Mouse (Mus musculus) liver, embryonic 13.5 days (tissue): ENCODE data around the gene Isca1. TPM values are rescaled to one million over a fixed set of nuclear protein-coding genes. Genes with fewer than 3 reads are reported as not detected.
"Not testable (repeated sequence)": the region's sequence is repeated elsewhere in the genome, so short reads cannot be mapped to it uniquely, and the experiment has no call there.

Experiments
- ATAC-seq: fragments of 200-750 bp; cut with Nextera tagmentation; 2 replicates; pipeline ENCODE4 v1.8.0; 2017; ENCODE audit warnings: low read depth, mild to moderate bottlenecking, moderate number of reproducible peaks, moderate library complexity
- DNase-seq: peaks from one replicate; pipeline ENCODE4 v3.0.0; 2022
- H3K27ac ChIP-seq: fragments of 300-500 bp; sonication (generic); 2 replicates; pipeline ENCODE4 v1.5.1; 2015; ENCODE audit warnings: moderate library complexity, mild to moderate bottlenecking, inconsistent platforms
- H3K27me3 ChIP-seq: fragments of 300-500 bp; sonication (generic); 2 replicates; pipeline ENCODE4 v1.6.1; 2015; ENCODE audit warnings: mild to moderate bottlenecking, inconsistent platforms
- H3K36me3 ChIP-seq: fragments of 300-500 bp; sonication (generic); 2 replicates; pipeline ENCODE4 v1.6.1; 2015; ENCODE audit warnings: mild to moderate bottlenecking, inconsistent platforms
- H3K4me1 ChIP-seq: fragments of 300-500 bp; sonication (generic); replicated peaks from 2 replicates; pipeline ENCODE4 v1.6.1; 2015; ENCODE audit warnings: inconsistent platforms
- H3K4me2 ChIP-seq: fragments of 300-500 bp; sonication (generic); 2 replicates; pipeline ENCODE4 v1.6.1; 2015; ENCODE audit warnings: inconsistent platforms, mild to moderate bottlenecking, moderate library complexity
- H3K4me3 ChIP-seq: fragments of 300-500 bp; sonication (generic); replicated peaks from 2 replicates; pipeline ENCODE4 v1.5.1; 2015; ENCODE audit warnings: mild to moderate bottlenecking, inconsistent platforms
- H3K9ac ChIP-seq: fragments of 300-500 bp; sonication (generic); 2 replicates; pipeline ENCODE4 v1.6.1; 2015; ENCODE audit warnings: mild to moderate bottlenecking, inconsistent platforms
- H3K9me3 ChIP-seq: fragments of 300-500 bp; sonication (generic); replicated peaks from 2 replicates; pipeline ENCODE4 v1.6.1; 2016; ENCODE audit warnings: inconsistent platforms
- WGBS: fragments of 180-500 bp; shearing (Covaris S2); methylation state at CpG from one replicate; pipeline ENCODE4 v1.1.7; 2015; ENCODE audit not compliant: insufficient replicate concordance; 5-methylcytosine and 5-hydroxymethylcytosine counted together
- polyA plus RNA-seq: library from polyadenylated mRNA; unstranded; fragments of >200 nt; fragmentation: Nextera tagmentation; extraction: Ambion mirVana; gene quantifications from 2 replicates; pipeline ENCODE4 v1.2.1, GENCODE M21; 2015

Isca1 gene
- polyA plus RNA-seq, 1 experiment from 2014 or later = 218 TPM

- 91% methylated on average over 1 of the region's 1 CpGs for WGBS
- H3K9ac ChIP-seq, H3K4me3 ChIP-seq, H3K27ac ChIP-seq, ATAC-seq, H3K9me3 ChIP-seq, DNase-seq, H3K4me1 ChIP-seq, H3K4me2 ChIP-seq, H3K27me3 ChIP-seq: not testable (repeated sequence)
- H3K36me3 ChIP-seq = peaks cover 100% of the 10 kb centered on the region
These were observed 10.2 kb upstream of the Isca1 start for GRCm38 (mm10) chr13:59779744-59780264.

DNA sequence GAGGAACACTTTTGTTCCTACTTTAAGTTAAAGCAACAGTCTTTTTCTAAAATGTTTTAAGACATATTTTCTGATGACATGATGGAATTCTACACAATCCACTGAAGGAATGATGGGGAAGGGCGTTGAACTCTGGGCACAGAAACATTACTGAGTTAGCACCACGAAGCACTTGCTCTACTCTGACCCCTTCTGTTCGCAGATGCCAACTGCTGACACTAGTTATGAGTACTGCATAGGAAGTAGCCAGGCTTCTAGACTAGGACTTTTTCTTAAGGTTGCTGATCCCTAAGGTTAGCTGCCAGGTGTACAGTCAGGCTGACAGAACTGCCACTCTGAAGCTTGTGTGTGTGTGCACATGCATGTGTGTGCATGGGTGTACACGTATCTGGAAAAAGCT lies 9.6 kb upstream of the Isca1 start:
- Histone ChIP-seq H3K9me3 (no peaks in the 10 kb centered on the region), H3K36me3 (peaks cover 98% of the 10 kb centered on the region), H3K4me1 (peaks cover under 1% of the 10 kb centered on the region; the same call in 1 of the 2 replicates), H3K9ac (no peak overlapping the region), H3K27me3 (no peaks in the 10 kb centered on the region), H3K27ac (peak overlapping the region; percentile 30; the same call in 1 of the 2 replicates), H3K4me3 (no peak overlapping the region), H3K4me2 (no peak overlapping the region)
- ATAC-seq (peak; percentile 47; the same call in 1 of the 2 replicates), DNase-seq (no peak)
- WGBS = 85% methylated on average over 4 of the region's 4 CpGs

- DNase-seq (no peak), ATAC-seq (no peak)
- H3K4me1 ChIP-seq = peaks cover 38% of the 10 kb centered on the region
- 0 out of 2 replicates have a peak overlapping the region, but pooled peaks have one; percentile 11 for H3K27ac ChIP-seq
- H3K4me3 ChIP-seq = no peak overlapping the region
- peaks cover 81% of the 10 kb centered on the region for H3K36me3 ChIP-seq
- H3K4me2 ChIP-seq = no peak overlapping the region
- H3K27me3 ChIP-seq = no peaks in the 10 kb centered on the region
- no peak overlapping the region for H3K9ac ChIP-seq
- 81% methylated on average over 3 of the region's 3 CpGs for WGBS
- H3K9me3 ChIP-seq = no peaks in the 10 kb centered on the region
These were observed 5.6 kb upstream of the Isca1 start for GRCm38 (mm10) chr13:59775168-59775567.

GRCm38 (mm10) chr13:59771257-59771656 lies 1.6 kb upstream of the Isca1 start:
- Histone ChIP-seq H3K36me3 (peaks cover 57% of the 10 kb centered on the region), H3K4me1 (peaks cover 62% of the 10 kb centered on the region), H3K27ac (peak overlapping the region; percentile 100), H3K4me3 (peak overlapping the region; percentile 92), H3K4me2 (peak overlapping the region; percentile 88), H3K9me3 (no peaks in the 10 kb centered on the region), H3K27me3 (no peaks in the 10 kb centered on the region), H3K9ac (peak overlapping the region; percentile 86)
- ATAC-seq = peak; percentile 57
- peak; percentile 78 for DNase-seq
- 8% methylated on average over 9 of the region's 9 CpGs for WGBS

DNA sequence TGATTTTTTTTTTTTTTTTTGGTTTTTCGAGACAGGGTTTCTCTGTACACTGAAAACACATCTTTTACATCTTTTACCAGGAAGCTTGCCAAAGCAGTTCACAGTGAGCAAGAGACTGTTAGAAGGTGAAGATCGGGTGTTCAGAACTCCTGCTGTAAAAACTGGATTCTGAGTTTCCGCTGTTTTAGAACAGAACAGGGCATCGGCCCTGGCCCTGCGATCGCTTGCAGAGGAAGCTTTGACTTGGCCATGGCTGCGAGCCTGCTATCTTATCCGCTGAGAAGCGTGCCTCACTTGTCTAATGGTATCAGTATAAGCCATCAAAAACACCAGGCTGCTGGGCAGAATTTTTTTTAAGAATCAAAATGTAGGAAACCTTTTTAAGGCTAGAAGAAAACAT lies 1.2 kb upstream of the Isca1 start:
- H3K9me3 ChIP-seq = no peaks in the 10 kb centered on the region
- peak; percentile 32 for ATAC-seq
- H3K4me1 ChIP-seq = peaks cover 66% of the 10 kb centered on the region

GRCm38 (mm10) chr13:59770164-59770562 lies 553 bp upstream of the Isca1 start:
- Histone ChIP-seq H3K27me3 (no peaks in the 10 kb centered on the region), H3K9ac (peak overlapping the region; percentile 86), H3K27ac (peak overlapping the region; percentile 100), H3K4me2 (peak overlapping the region; percentile 88), H3K4me3 (peak overlapping the region; percentile 92), H3K9me3 (no peaks in the 10 kb centered on the region), H3K4me1 (peaks cover 72% of the 10 kb centered on the region), H3K36me3 (peaks cover 55% of the 10 kb centered on the region)
- WGBS = under 1% methylated on average over 28 of the region's 28 CpGs
- DNase-seq (peak; percentile 97), ATAC-seq (peak; percentile 80)

More for the DNA sequence above, 1.2 kb upstream of the Isca1 start:
- 13% methylated on average over 9 of the region's 9 CpGs for WGBS
- Histone ChIP-seq H3K27me3 (no peaks in the 10 kb centered on the region), H3K9ac (peak overlapping the region; percentile 86), H3K36me3 (peaks cover 57% of the 10 kb centered on the region), H3K4me3 (peak overlapping the region; percentile 92), H3K27ac (peak overlapping the region; percentile 100), H3K4me2 (peak overlapping the region; percentile 88)
- peak; percentile 59 for DNase-seq

DNA sequence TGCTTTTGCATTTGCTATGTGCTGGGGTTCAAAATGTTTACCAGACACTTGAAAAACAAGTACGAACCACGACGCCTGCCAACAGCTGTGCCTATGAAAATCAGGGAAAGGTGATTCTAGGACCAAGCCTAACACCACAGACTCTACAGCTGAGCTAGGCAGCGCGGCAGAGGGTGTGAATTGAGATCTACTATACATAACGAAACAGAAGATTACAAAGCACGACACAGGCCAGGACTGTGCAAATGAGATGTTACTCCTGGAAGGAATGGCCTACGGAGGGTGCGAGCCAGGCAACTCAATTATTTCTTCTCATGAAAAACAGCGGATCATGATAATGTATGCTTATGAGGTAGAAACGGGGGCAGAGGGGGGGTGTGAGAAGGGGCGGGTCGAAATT lies 1.1 kb downstream of the Isca1 start:
- Histone ChIP-seq H3K4me3 (peak overlapping the region; percentile 92), H3K36me3 (peaks cover 55% of the 10 kb centered on the region), H3K27me3 (no peaks in the 10 kb centered on the region), H3K9me3 (no peaks in the 10 kb centered on the region), H3K9ac (peak overlapping the region; percentile 99), H3K4me2 (peak overlapping the region; percentile 83), H3K27ac (peak overlapping the region; percentile 100), H3K4me1 (peaks cover 78% of the 10 kb centered on the region)
- DNase-seq = peak; percentile 33
- 14% methylated on average over 13 of the region's 13 CpGs for WGBS
- ATAC-seq = no peak

DNA sequence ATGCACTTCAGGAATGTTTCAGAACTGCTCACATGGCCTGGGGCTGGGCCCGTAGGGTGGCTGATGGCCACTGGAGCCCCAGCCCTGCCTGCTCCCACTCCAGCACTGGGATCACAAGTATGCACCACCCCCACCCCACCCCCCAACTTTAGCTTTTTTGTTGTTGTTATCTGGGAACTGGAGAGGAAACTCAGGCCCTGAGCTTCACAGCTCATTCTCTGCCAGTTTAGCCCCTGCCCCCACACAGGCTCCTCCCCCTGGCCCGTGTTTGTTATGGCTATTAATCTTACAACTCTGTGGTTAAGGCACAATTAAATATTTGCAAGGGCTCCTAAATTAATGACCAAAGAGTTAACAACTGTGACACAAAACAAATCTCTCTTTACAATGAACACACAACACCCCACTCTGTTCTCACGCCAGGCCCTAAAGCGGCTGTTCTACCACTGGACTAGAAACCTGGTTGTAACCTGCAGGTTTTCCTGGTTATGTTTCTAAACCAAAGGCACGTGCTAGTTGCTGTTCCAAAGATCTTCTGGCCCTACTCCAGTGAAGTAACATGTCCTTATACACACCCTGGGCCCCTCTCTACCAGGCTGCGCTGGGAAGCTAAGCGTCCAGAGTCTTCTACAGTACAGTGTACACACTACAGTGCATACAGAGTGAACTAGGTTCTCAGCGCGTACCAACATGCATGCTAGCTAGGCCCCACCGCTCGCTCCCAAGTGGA lies 2.7 kb downstream of the Isca1 start:
- Histone ChIP-seq H3K27ac (peak overlapping the region; percentile 100), H3K4me1 (peaks cover 78% of the 10 kb centered on the region), H3K9ac (peak overlapping the region; percentile 99), H3K36me3 (peaks cover 55% of the 10 kb centered on the region), H3K27me3 (no peaks in the 10 kb centered on the region), H3K4me2 (peak overlapping the region; percentile 83), H3K9me3 (no peaks in the 10 kb centered on the region), H3K4me3 (peak overlapping the region; percentile 92)
- DNase-seq (peak; percentile 19), ATAC-seq (no peak)
- WGBS = 63% methylated on average over 11 of the region's 11 CpGs

GRCm38 (mm10) chr13:59762791-59763190 lies 6.8 kb downstream of the Isca1 start:
- DNase-seq (peak; percentile 59), ATAC-seq (peak; percentile 86)
- no peaks in the 10 kb centered on the region for H3K9me3 ChIP-seq
- H3K4me1 ChIP-seq = peaks cover 74% of the 10 kb centered on the region
- H3K4me2 ChIP-seq = peak overlapping the region; percentile 55
- H3K27me3 ChIP-seq = no peaks in the 10 kb centered on the region
- peak overlapping the region; percentile 8; the same call in 1 of the 2 replicates for H3K4me3 ChIP-seq
- peak overlapping the region; percentile 57 for H3K9ac ChIP-seq
- peak overlapping the region; percentile 87 for H3K27ac ChIP-seq
- WGBS = 43% methylated on average over 7 of the region's 7 CpGs
- H3K36me3 ChIP-seq = peaks cover 92% of the 10 kb centered on the region

GRCm38 (mm10) chr13:59756906-59757305 lies 12.7 kb downstream of the Isca1 start:
- WGBS = 93% methylated on average over 7 of the region's 7 CpGs
- Histone ChIP-seq H3K9ac (no peak overlapping the region), H3K4me1 (peaks cover 24% of the 10 kb centered on the region), H3K36me3 (peaks cover 82% of the 10 kb centered on the region), H3K27me3 (no peaks in the 10 kb centered on the region), H3K9me3 (no peaks in the 10 kb centered on the region), H3K27ac (no peak overlapping the region), H3K4me3 (no peak overlapping the region), H3K4me2 (no peak overlapping the region)
- no peak for ATAC-seq
- no peak for DNase-seq

- H3K4me3 ChIP-seq = no peak overlapping the region
- H3K9me3 ChIP-seq = no peaks in the 10 kb centered on the region
- no peak overlapping the region for H3K4me2 ChIP-seq
- H3K27ac ChIP-seq = no peak overlapping the region
- H3K36me3 ChIP-seq = peaks cover 21% of the 10 kb centered on the region
- 69% methylated on average over 12 of the region's 12 CpGs for WGBS
- DNase-seq (no peak), ATAC-seq (no peak)
- H3K9ac ChIP-seq = no peak overlapping the region
- H3K27me3 ChIP-seq = no peaks in the 10 kb centered on the region
- H3K4me1 ChIP-seq = 0 out of 2 replicates have a peak, but pooled peaks cover 3% of the 10 kb centered on the region
These were observed 19.3 kb downstream of the Isca1 start for GRCm38 (mm10) chr13:59750310-59750709.
